ENCODE assay signal across 8 mouse cellular contexts in the genomic region with DNA sequence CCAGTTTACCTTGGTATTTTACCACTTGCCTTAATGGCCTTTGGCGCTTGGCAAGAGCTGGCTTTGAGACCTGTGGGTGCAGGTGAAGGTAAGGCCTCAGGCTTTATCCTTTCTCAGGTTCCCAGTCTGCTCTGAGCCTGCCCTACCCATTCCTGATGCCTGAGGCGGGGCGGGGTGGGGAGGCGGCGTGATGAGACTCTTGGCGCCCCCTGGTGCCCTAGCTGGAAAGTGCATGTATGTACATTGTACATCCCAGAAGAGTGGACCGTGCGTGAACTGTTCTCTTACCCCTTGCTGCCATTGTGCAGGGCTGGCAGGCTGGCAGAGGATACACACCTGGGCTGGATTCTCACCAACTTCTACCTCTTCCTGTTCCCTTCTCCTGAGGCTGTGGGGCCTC. TPM values are rescaled to one million over a fixed set of nuclear protein-coding genes. Genes with fewer than 3 reads are reported as not detected.
DNase-seq lines count a peak whose midpoint lies in the region; ATAC-seq and TF ChIP-seq lines count a peak whose summit lies in the region.

No protein-coding gene starts in this region.

- H3K4me2 ChIP-seq in intestine, postnatal 0 days (replicated peaks; ENCODE audit: low read depth) = no peak overlapping the region
- no peak overlapping the region for H3K4me2 ChIP-seq in limb, embryonic 13.5 days (replicated peaks)
- no peak overlapping the region for H3K4me2 ChIP-seq in midbrain, embryonic 14.5 days (ENCODE audit: low read length)

- no peaks in the 10 kb centered on the region for H3K9me3 ChIP-seq in intestine, postnatal 0 days (ENCODE audit: control insufficient read depth)
- no peaks in the 10 kb centered on the region for H3K9me3 ChIP-seq in limb, embryonic 13.5 days
- no peaks in the 10 kb centered on the region for H3K9me3 ChIP-seq in midbrain, embryonic 14.5 days (ENCODE audit: control insufficient read depth, low read length)

- no peaks in the 10 kb centered on the region for H3K27me3 ChIP-seq in intestine, postnatal 0 days (replicated peaks; ENCODE audit: control insufficient read depth, insufficient read depth, low read length)
- peaks cover 14% of the 10 kb centered on the region for H3K27me3 ChIP-seq in limb, embryonic 13.5 days
- peaks cover 4% of the 10 kb centered on the region for H3K27me3 ChIP-seq in midbrain, embryonic 14.5 days (ENCODE audit: control insufficient read depth, insufficient read depth, low read length)

- peak; percentile 95 for TF ChIP-seq CTCF in intestine, postnatal 0 days (IDR thresholded peaks at IDR 0.05; ENCODE audit: low read depth)

- no peak overlapping the region for H3K27ac ChIP-seq in intestine, postnatal 0 days (ENCODE audit: low read depth, low read length)
- H3K27ac ChIP-seq in limb, embryonic 13.5 days = no peak overlapping the region
- H3K27ac ChIP-seq in midbrain, embryonic 14.5 days (replicated peaks; ENCODE audit: low read depth, low read length) = no peak overlapping the region

- intact Hi-C loops in gastrocnemius, postnatal 14 days (cut with DNase I; ENCODE audit: low total_unique reads) = no loop called here

- H3K4me3 ChIP-seq in intestine, postnatal 0 days (ENCODE audit: low read depth, low read length) = no peak overlapping the region
- no peak overlapping the region for H3K4me3 ChIP-seq in limb, embryonic 13.5 days
- no peak overlapping the region for H3K4me3 ChIP-seq in midbrain, embryonic 14.5 days (replicated peaks; ENCODE audit: low read depth, low read length)

- H3K4me1 ChIP-seq in intestine, postnatal 0 days (replicated peaks; ENCODE audit: control insufficient read depth, insufficient read depth, low read length) = no peaks in the 10 kb centered on the region
- H3K4me1 ChIP-seq in limb, embryonic 13.5 days = 0 out of 2 replicates have a peak, but pooled peaks cover 10% of the 10 kb centered on the region
- H3K4me1 ChIP-seq in midbrain, embryonic 14.5 days (ENCODE audit: control insufficient read depth, insufficient read depth, low read length) = peaks cover 4% of the 10 kb centered on the region; the same call in 1 of the 2 replicates

- H3K9ac ChIP-seq in intestine, postnatal 0 days (ENCODE audit: low read depth, low read length) = no peak overlapping the region
- H3K9ac ChIP-seq in limb, embryonic 13.5 days = no peak overlapping the region
- no peak overlapping the region for H3K9ac ChIP-seq in midbrain, embryonic 14.5 days (replicated peaks; ENCODE audit: low read length)

- WGBS in intestine, postnatal 0 days = 1% methylated on average over 8 of the region's 8 CpGs
- WGBS in limb, embryonic 13.5 days = 3% methylated on average over 8 of the region's 8 CpGs
- WGBS in midbrain, embryonic 14.5 days = 1% methylated on average over 8 of the region's 8 CpGs

- H3K36me3 ChIP-seq in intestine, postnatal 0 days (ENCODE audit: control insufficient read depth, insufficient read depth) = peaks cover 15% of the 10 kb centered on the region; the same call in 1 of the 2 replicates
- H3K36me3 ChIP-seq in limb, embryonic 13.5 days = peaks cover 14% of the 10 kb centered on the region
- H3K36me3 ChIP-seq in midbrain, embryonic 14.5 days (ENCODE audit: control insufficient read depth, insufficient read depth, low read length) = no peaks in the 10 kb centered on the region

- peak; percentile 92 for ATAC-seq in common myeloid progenitor, adult 5-6 weeks (replicated peaks; ENCODE audit: low read depth, poor library complexity, severe bottlenecking)
- ATAC-seq in intestine, postnatal 0 days = peak; percentile 75
- peak; percentile 78; the same call in 1 of the 2 replicates for ATAC-seq in limb, embryonic 13.5 days (ENCODE audit: low FRiP score, low read depth)
- ATAC-seq in midbrain, embryonic 14.5 days (ENCODE audit: low FRiP score, low TSS enrichment) = no peak; the same call in 1 of the 2 replicates

- DNase-seq in right cerebral cortex, adult 2 months (ENCODE audit: low spot score in 2 of 2) = peak; percentile 84 to 90
- no peak for DNase-seq in right cerebral cortex, postnatal 36 days (ENCODE audit: low spot score in 2 of 2)
- peak; percentile 83 for DNase-seq in gastrocnemius, postnatal 14 days
- DNase-seq in midbrain, embryonic 14.5 days = peak; percentile 90
- peak; percentile 58 to 68 for DNase-seq in spleen, postnatal 36 days (ENCODE audit: low spot score in 2 of 2)

RNA-seq across cellular contexts. Expression of a gene that starts 16.8 kb away (rescaled TPM):
- 2.5 and 4.7 TPM in 2 replicates for total RNA-seq in common myeloid progenitor, adult 5-6 weeks (2017)
- total RNA-seq in gastrocnemius, postnatal 14 days (2021) = 1 to 10 TPM; 2.1 to 2.2 TPM
- 93.1 and 101 TPM in 2 replicates for polyA plus RNA-seq in intestine, postnatal 0 days (2015; fragmentation: Nextera tagmentation; extraction: Ambion mirVana)
- polyA plus RNA-seq in limb, embryonic 13.5 days (2015; fragmentation: Nextera tagmentation; extraction: Ambion mirVana) = 7.9 and 9.9 TPM in 2 replicates
- polyA plus RNA-seq in midbrain, embryonic 14.5 days (2014; fragmentation: Nextera tagmentation; extraction: Ambion mirVana) = 28.8 and 32.1 TPM in 2 replicates

RNA-seq across cellular contexts. Expression of a gene that starts 32.0 kb away (rescaled TPM):
- 19.3 and 25.6 TPM in 2 replicates for total RNA-seq in common myeloid progenitor, adult 5-6 weeks (2017)
- 100 to 1,000 TPM; 125 to 161 TPM for total RNA-seq in gastrocnemius, postnatal 14 days (2021)
- polyA plus RNA-seq in intestine, postnatal 0 days (2015; fragmentation: Nextera tagmentation; extraction: Ambion mirVana) = 92.5 and 96.5 TPM in 2 replicates
- polyA plus RNA-seq in limb, embryonic 13.5 days (2015; fragmentation: Nextera tagmentation; extraction: Ambion mirVana) = 174 and 183 TPM in 2 replicates
- polyA plus RNA-seq in midbrain, embryonic 14.5 days (2014; fragmentation: Nextera tagmentation; extraction: Ambion mirVana) = 31.0 and 34.3 TPM in 2 replicates

RNA-seq across cellular contexts. Expression of a gene that starts 52.8 kb away (rescaled TPM):
- 16.8 and 17.1 TPM in 2 replicates for total RNA-seq in common myeloid progenitor, adult 5-6 weeks (2017)
- 10 to 100 TPM; 11.4 to 11.9 TPM for total RNA-seq in gastrocnemius, postnatal 14 days (2021)
- polyA plus RNA-seq in intestine, postnatal 0 days (2015; fragmentation: Nextera tagmentation; extraction: Ambion mirVana) = 30.4 and 31.7 TPM in 2 replicates
- 17.3 and 18.3 TPM in 2 replicates for polyA plus RNA-seq in limb, embryonic 13.5 days (2015; fragmentation: Nextera tagmentation; extraction: Ambion mirVana)
- polyA plus RNA-seq in midbrain, embryonic 14.5 days (2014; fragmentation: Nextera tagmentation; extraction: Ambion mirVana) = 34.1 and 38.0 TPM in 2 replicates

RNA-seq across cellular contexts. Expression of a gene that starts 54.5 kb away (rescaled TPM):
- 7.2 and 9.6 TPM in 2 replicates for total RNA-seq in common myeloid progenitor, adult 5-6 weeks (2017)
- 1 to 10 TPM in 1 of 2 experiments, under 1 TPM in 1; 0.64 to 1.6 TPM for total RNA-seq in gastrocnemius, postnatal 14 days (2021)
- polyA plus RNA-seq in intestine, postnatal 0 days (2015; fragmentation: Nextera tagmentation; extraction: Ambion mirVana) = 2.8 TPM in 2 replicates
- 32.9 and 33.9 TPM in 2 replicates for polyA plus RNA-seq in limb, embryonic 13.5 days (2015; fragmentation: Nextera tagmentation; extraction: Ambion mirVana)
- polyA plus RNA-seq in midbrain, embryonic 14.5 days (2014; fragmentation: Nextera tagmentation; extraction: Ambion mirVana) = 50.8 and 51.8 TPM in 2 replicates

Comparison
In these comparisons a context has a peak if more than half of its experiments do, and no peak if none do; other contexts are left out.
1. DNase-seq: peak in right cerebral cortex, adult 2 months (2 of 2), gastrocnemius, postnatal 14 days (single experiment), midbrain, embryonic 14.5 days (single experiment) and spleen, postnatal 36 days (2 of 2); none in right cerebral cortex, postnatal 36 days (0 of 2).